10 mouse cellular contexts compared by ENCODE assay signal in the genomic region with DNA sequence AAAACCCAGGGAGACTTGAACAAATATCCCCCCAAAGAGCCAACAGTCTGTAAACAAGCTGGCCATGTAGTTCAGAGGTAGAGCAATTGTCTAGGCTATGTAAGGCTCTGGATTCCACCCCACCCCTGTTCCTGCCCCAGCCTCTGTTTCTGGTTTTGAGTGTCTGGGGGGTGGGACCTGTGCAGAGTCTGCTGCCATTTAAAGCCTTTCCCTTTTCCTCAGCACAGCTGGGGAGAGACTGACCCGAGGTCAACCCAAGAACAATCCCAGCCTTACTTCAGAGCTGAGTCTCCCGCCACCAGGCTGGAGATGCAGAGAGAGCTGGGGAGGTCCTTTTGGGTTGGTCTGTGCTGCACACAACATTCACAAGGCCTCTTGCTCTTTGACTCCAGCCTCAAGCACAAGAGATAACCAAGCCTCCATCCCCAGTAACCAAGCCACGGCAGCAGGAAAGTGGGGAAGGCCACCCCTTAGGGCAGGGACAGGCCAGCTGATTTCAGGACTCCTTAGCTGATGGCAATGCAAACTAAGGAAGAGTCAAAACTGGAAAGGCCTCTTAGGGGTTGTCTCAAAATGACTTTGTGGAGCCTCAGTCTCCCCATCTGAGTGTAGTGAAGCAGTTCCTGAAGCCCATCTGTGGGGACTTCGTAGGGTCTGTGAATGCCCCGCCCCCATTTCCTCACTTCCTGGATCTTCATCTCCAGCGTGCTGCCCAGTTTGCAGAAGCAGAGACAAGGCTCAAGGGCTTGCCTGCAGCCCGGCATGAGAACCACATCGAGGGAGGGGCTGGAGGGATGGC. TPM values are rescaled to one million over a fixed set of nuclear protein-coding genes. Genes with fewer than 3 reads are reported as not detected.
A peak's percentile ranks its signal among the peaks of the same experiment; 100 is the strongest.
DNase-seq lines count a peak whose midpoint lies in the region; ATAC-seq and TF ChIP-seq lines count a peak whose summit lies in the region.
"Had no signal": no experiment of that assay in that cellular context is flagged by ENCODE, and none has a peak within 500 bp of the region (broad histone marks: within the 10 kb centered on the region; RNA-seq: fewer than 3 reads in every experiment).

No protein-coding gene starts in this region.

- 0 out of 2 replicates have a peak, but pooled peaks cover 6% of the 10 kb centered on the region for H3K4me1 ChIP-seq in hindbrain, embryonic 12.5 days
- no peaks in the 10 kb centered on the region for H3K4me1 ChIP-seq in hindbrain, postnatal 0 days (ENCODE audit: insufficient read depth, low read length)
- peaks cover 0 to 9% of the 10 kb centered on the region in 2 experiments; a peak in 2 of 4 replicates for H3K4me1 ChIP-seq in MEL (ENCODE audit: control insufficient read depth in 1 of 2, insufficient read depth in 2 of 2, low read length in 2 of 2)

- 45% methylated on average over 8 of the region's 8 CpGs for WGBS in hindbrain, embryonic 12.5 days
- 55% methylated on average over 8 of the region's 8 CpGs for WGBS in hindbrain, postnatal 0 days

- no peak for DNase-seq in hindbrain, postnatal 0 days (ENCODE audit: low spot score)
- DNase-seq in 416B (ENCODE audit: low read depth) (peak; percentile 56), MEL (ENCODE audit: low read depth, low spot score) (no peak)
- DNase-seq in urinary bladder, postnatal 25 days (ENCODE audit: low spot score), result no peak
- no peak for DNase-seq in cerebellum, adult 9-11 months

- no peak for ATAC-seq in hindbrain, embryonic 12.5 days (ENCODE audit: low FRiP score)
- ATAC-seq in hindbrain, postnatal 0 days, result no peak
- peak; percentile 52 for ATAC-seq in granulocyte monocyte progenitor cell, adult 5-6 weeks (replicated peaks; ENCODE audit: poor library complexity, severe bottlenecking)
- ATAC-seq in frontal cortex, adult (ENCODE audit: low TSS enrichment), result no peak

- H3K27ac ChIP-seq in hindbrain, embryonic 12.5 days, result 0 out of 2 replicates have a peak overlapping the region, but pooled peaks have one; percentile 30
- no peak overlapping the region for H3K27ac ChIP-seq in hindbrain, postnatal 0 days
- no peak overlapping the region for H3K27ac ChIP-seq in MEL (ENCODE audit: control insufficient read depth, low read depth, low read length)
- H3K27ac ChIP-seq: liver, embryonic 15.5 days had no signal

- no peak for TF ChIP-seq CTCF in hindbrain, postnatal 0 days (IDR thresholded peaks at IDR 0.05; ENCODE audit: low read depth)
- TF ChIP-seq CTCF in MEL (IDR thresholded peaks at IDR 0.05 in 2 of 3, conservative IDR thresholded peaks at IDR 0.05 in 1 of 3; ENCODE audit: control insufficient read depth in 1 of 3, insufficient read depth in 1 of 3, low read depth in 2 of 3, low read length in 3 of 3, poor library complexity in 1 of 3, severe bottlenecking in 1 of 3), result no peak

- no peak for TF ChIP-seq POLR2A in MEL (IDR thresholded peaks at IDR 0.05; ENCODE audit: control insufficient read depth in 1 of 2, insufficient read depth in 1 of 2, low read depth in 1 of 2, low read length in 2 of 2, poor library complexity in 1 of 2)

- no peak overlapping the region for H3K9ac ChIP-seq in hindbrain, embryonic 12.5 days
- no peak overlapping the region for H3K9ac ChIP-seq in hindbrain, postnatal 0 days (replicated peaks; ENCODE audit: low read length)
- H3K9ac ChIP-seq in MEL (ENCODE audit: control insufficient read depth, low read depth, low read length, poor library complexity, severe bottlenecking), result no peak overlapping the region
- H3K9ac ChIP-seq: liver, embryonic 15.5 days had no signal

- no peak overlapping the region for H3K4me3 ChIP-seq in hindbrain, embryonic 12.5 days
- H3K4me3 ChIP-seq in hindbrain, postnatal 0 days (ENCODE audit: low read length), result no peak overlapping the region
- no peak overlapping the region for H3K4me3 ChIP-seq in MEL (ENCODE audit: control insufficient read depth in 1 of 2, insufficient read depth in 1 of 2, low read depth in 2 of 2, low read length in 2 of 2)
- H3K4me3 ChIP-seq: erythroblast, embryonic 14.5 days; liver, embryonic 15.5 days had no signal

- H3K9me3 ChIP-seq in hindbrain, embryonic 12.5 days (replicated peaks), result no peaks in the 10 kb centered on the region; the same call in 1 of the 2 replicates
- no peaks in the 10 kb centered on the region for H3K9me3 ChIP-seq in hindbrain, postnatal 0 days (ENCODE audit: low read length)
- no peaks in the 10 kb centered on the region for H3K9me3 ChIP-seq in MEL (replicated peaks; ENCODE audit: insufficient read depth, low read length)
- H3K9me3 ChIP-seq: liver, embryonic 15.5 days had no signal

- no peaks in the 10 kb centered on the region for H3K36me3 ChIP-seq in hindbrain, embryonic 12.5 days
- no peaks in the 10 kb centered on the region for H3K36me3 ChIP-seq in hindbrain, postnatal 0 days (ENCODE audit: insufficient read depth, low read length)
- no peaks in the 10 kb centered on the region for H3K36me3 ChIP-seq in MEL (ENCODE audit: control insufficient read depth in 1 of 2, insufficient read depth in 2 of 2, low read length in 2 of 2)
- H3K36me3 ChIP-seq: liver, embryonic 15.5 days had no signal

- no peak for TF ChIP-seq RAD21 in MEL (IDR thresholded peaks at IDR 0.05; ENCODE audit: low read depth, low read length)

- no peak for TF ChIP-seq EP300 in MEL (IDR thresholded peaks at IDR 0.05; ENCODE audit: low read depth in 1 of 2, low read length in 2 of 2)

- no peaks in the 10 kb centered on the region for H3K79me2 ChIP-seq in MEL (ENCODE audit: control insufficient read depth, insufficient read depth, low read length, poor library complexity)

- H3K4me2 ChIP-seq in hindbrain, embryonic 12.5 days (replicated peaks), result no peak overlapping the region
- no peak overlapping the region for H3K4me2 ChIP-seq in hindbrain, postnatal 0 days (ENCODE audit: low read depth, low read length)
- H3K4me2 ChIP-seq: liver, embryonic 15.5 days had no signal

- H3K27me3 ChIP-seq in hindbrain, embryonic 12.5 days, result no peaks in the 10 kb centered on the region
- H3K27me3 ChIP-seq in hindbrain, postnatal 0 days (ENCODE audit: insufficient read depth, low read length), result no peaks in the 10 kb centered on the region
- H3K27me3 ChIP-seq in MEL (ENCODE audit: control insufficient read depth in 1 of 2, insufficient read depth in 2 of 2, low read length in 2 of 2), result no peaks in the 10 kb centered on the region

TF ChIP-seq in MEL, 35 proteins besides CTCF, POLR2A, EP300 and RAD21:
- TF ChIP-seq SMC3 (IDR thresholded peaks at IDR 0.05; ENCODE audit: low read depth, low read length), result no peak
- TF ChIP-seq ELF1 (IDR thresholded peaks at IDR 0.05; ENCODE audit: low read depth, low read length), result 0 out of 2 replicates have a peak, but pooled peaks have one; percentile 27
TF ChIP-seq in MEL: peak in this region for 1.

RNA-seq across cellular contexts. Expression of a gene that starts 15.4 kb away (rescaled TPM):
- polyA plus RNA-seq in hindbrain, embryonic 12.5 days (2016; fragmentation: Nextera tagmentation; extraction: Ambion mirVana), result 78.1 and 78.6 TPM in 2 replicates
- 55.9 and 76.6 TPM in 2 replicates for total RNA-seq in hindbrain, postnatal 0 days (2014; rRNA removed)
- polyA plus RNA-seq in hindbrain, postnatal 0 days (2015; fragmentation: Nextera tagmentation; extraction: Ambion mirVana), result 55.2 and 56.9 TPM in 2 replicates
- total RNA-seq in MEL (2012; rRNA removed), result 2.6 and 40.6 TPM in 2 replicates
- polyA plus RNA-seq in MEL (2012; ENCODE audit: insufficient read depth in 1 of 2, insufficient read length in 2 of 2, low read depth in 1 of 2, low replicate concordance in 2 of 2, missing spikeins in 1 of 2), result 10 to 100 TPM in 1 of 2 experiments, not detected in 1; 11.6 TPM
- 0.49 TPM in 1 of 2 replicates, not detected in the other for total RNA-seq in granulocyte monocyte progenitor cell, adult 5-6 weeks (2014; fragmentation: Nextera tagmentation)
- total RNA-seq in granulocyte monocyte progenitor cell, adult 5-6 weeks (2017), result 2.0 and 2.2 TPM in 2 replicates

RNA-seq across cellular contexts. Expression of a gene that starts 56.9 kb away (rescaled TPM):
- 23.8 and 24.7 TPM in 2 replicates for polyA plus RNA-seq in hindbrain, embryonic 12.5 days (2016; fragmentation: Nextera tagmentation; extraction: Ambion mirVana)
- total RNA-seq in hindbrain, postnatal 0 days (2014; rRNA removed), result 45.1 and 56.8 TPM in 2 replicates
- polyA plus RNA-seq in hindbrain, postnatal 0 days (2015; fragmentation: Nextera tagmentation; extraction: Ambion mirVana), result 25.5 and 26.4 TPM in 2 replicates
- 13.3 and 17.2 TPM in 2 replicates for total RNA-seq in MEL (2012; rRNA removed)
- polyA plus RNA-seq in MEL (2012; ENCODE audit: insufficient read depth in 1 of 2, insufficient read length in 2 of 2, low read depth in 1 of 2, low replicate concordance in 2 of 2, missing spikeins in 1 of 2), result 100 to 1,000 TPM in 1 of 2 experiments, 10 to 100 TPM in 1; 41.7 to 217 TPM
- total RNA-seq in granulocyte monocyte progenitor cell, adult 5-6 weeks (2014; fragmentation: Nextera tagmentation), result 18.8 and 26.9 TPM in 2 replicates
- 14.3 and 25.0 TPM in 2 replicates for total RNA-seq in granulocyte monocyte progenitor cell, adult 5-6 weeks (2017)
